Mouse (Mus musculus): ENCODE data around the gene Fam71b. TPM values are rescaled to one million over a fixed set of nuclear protein-coding genes. Genes with fewer than 3 reads are reported as not detected.

Fam71b gene
- total and polyA plus RNA-seq, 2 experiments from 2014 or later = not detected

DNA sequence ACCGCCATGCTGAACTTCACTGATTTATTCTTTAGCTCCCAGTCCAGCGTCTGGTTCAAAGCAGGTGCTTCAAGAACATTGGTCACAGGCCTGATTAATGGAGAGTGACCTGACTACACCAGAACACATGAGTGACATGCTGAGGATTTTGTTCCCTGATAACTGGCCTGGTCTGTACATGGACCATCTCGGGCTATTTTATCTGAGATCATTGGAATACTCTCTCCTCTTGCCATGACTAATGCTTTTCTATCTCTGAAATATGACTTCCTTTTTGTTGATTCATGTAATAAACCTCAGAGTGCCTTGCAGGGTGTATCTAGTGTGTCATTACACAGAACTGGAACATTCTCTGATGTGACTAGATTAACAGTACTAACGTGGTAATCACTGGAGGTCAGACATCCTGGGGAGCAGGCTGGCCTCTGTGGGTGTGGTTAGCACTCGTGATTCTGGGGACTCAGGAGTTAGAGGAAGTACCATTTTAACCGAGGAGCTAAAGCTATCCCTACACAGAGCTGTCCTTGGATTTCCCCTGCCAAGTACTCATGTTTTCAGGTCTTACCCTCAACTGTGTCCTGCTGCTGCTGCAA, 58.2 kb downstream of the Fam71b start, which contains the start of gene Havcr2:
Gene Havcr2, plus strand, starts transcription at position 483 of the 593 bp plus-strand sequence.
- H3K9ac ChIP-seq (replicated peaks; ENCODE audit: low read depth, low read length) = no peak within 1 kb of the TSS
- H3K4me3 ChIP-seq (ENCODE audit: low read depth, low read length) = no peak within 1 kb of the TSS
- H3K27me3 ChIP-seq (ENCODE audit: control insufficient read depth, insufficient read depth, low read length) = no peaks in the 10 kb centered on the region
- no peaks in the 10 kb centered on the region for H3K36me3 ChIP-seq (replicated peaks; ENCODE audit: control insufficient read depth, insufficient read depth, low read length)
- WGBS = 62% methylated on average over 6 of the region's 6 CpGs
- H3K4me1 ChIP-seq (ENCODE audit: control insufficient read depth, insufficient read depth) = no peaks in the 10 kb centered on the region
- H3K27ac ChIP-seq (ENCODE audit: low read depth) = no peak within 1 kb of the TSS
- no peak for DNase-seq (ENCODE audit: low spot score)
- TF ChIP-seq EP300 (IDR thresholded peaks at IDR 0.05; ENCODE audit: low read depth) = no peak
- no peak for TF ChIP-seq CTCF (IDR thresholded peaks at IDR 0.05; ENCODE audit: low read depth)
- H3K4me2 ChIP-seq (ENCODE audit: low read depth, low read length) = no peak within 1 kb of the TSS
- H3K9me3 ChIP-seq (replicated peaks; ENCODE audit: control insufficient read depth, low read length) = no peaks in the 10 kb centered on the region
- ATAC-seq (ENCODE audit: insufficient read depth, low read depth) = no peak

Other genes with a start within 250 kb of the Fam71b start
- gene Nipal4, start 230.1 kb upstream of the Fam71b start, total RNA-seq (2014; rRNA removed; ENCODE audit: low replicate concordance) = 3.0 and 10.9 TPM in 2 replicates
- gene Nipal4, start 230.1 kb upstream of the Fam71b start, polyA plus RNA-seq (2015; fragmentation: Nextera tagmentation; extraction: Ambion mirVana) = 2.1 and 2.5 TPM in 2 replicates
- not detected in 2 replicates for gene Fndc9, start 161.0 kb upstream of the Fam71b start, total RNA-seq (2014; rRNA removed; ENCODE audit: low replicate concordance)
- gene Fndc9, start 161.0 kb upstream of the Fam71b start, polyA plus RNA-seq (2015; fragmentation: Nextera tagmentation; extraction: Ambion mirVana) = not detected in 2 replicates
- 15.6 and 22.4 TPM in 2 replicates for gene Cyfip2, start 83.7 kb upstream of the Fam71b start, total RNA-seq (2014; rRNA removed; ENCODE audit: low replicate concordance)
- gene Cyfip2, start 83.7 kb upstream of the Fam71b start, polyA plus RNA-seq (2015; fragmentation: Nextera tagmentation; extraction: Ambion mirVana) = 6.0 and 6.3 TPM in 2 replicates
- 1.3 TPM in 1 of 2 replicates, not detected in the other for gene Itk, start 7.0 kb upstream of the Fam71b start, total RNA-seq (2014; rRNA removed; ENCODE audit: low replicate concordance)
- not detected in 2 replicates for gene Itk, start 7.0 kb upstream of the Fam71b start, polyA plus RNA-seq (2015; fragmentation: Nextera tagmentation; extraction: Ambion mirVana)
- 7.2 and 47.2 TPM in 2 replicates for gene Med7, start 40.4 kb downstream of the Fam71b start, total RNA-seq (2014; rRNA removed; ENCODE audit: low replicate concordance)
- 42.4 and 44.0 TPM in 2 replicates for gene Med7, start 40.4 kb downstream of the Fam71b start, polyA plus RNA-seq (2015; fragmentation: Nextera tagmentation; extraction: Ambion mirVana)
- 1.7 TPM in 1 of 2 replicates, not detected in the other for gene Havcr2, start 58.4 kb downstream of the Fam71b start, total RNA-seq (2014; rRNA removed; ENCODE audit: low replicate concordance)
- gene Havcr2, start 58.4 kb downstream of the Fam71b start, polyA plus RNA-seq (2015; fragmentation: Nextera tagmentation; extraction: Ambion mirVana) = 0.07 and 0.11 TPM in 2 replicates
- not detected in 2 replicates for gene Gm12169, start 127.7 kb downstream of the Fam71b start, total RNA-seq (2014; rRNA removed; ENCODE audit: low replicate concordance)
- not detected in 2 replicates for gene Gm12169, start 127.7 kb downstream of the Fam71b start, polyA plus RNA-seq (2015; fragmentation: Nextera tagmentation; extraction: Ambion mirVana)
- gene BC053393, start 175.0 kb downstream of the Fam71b start, total RNA-seq (2014; rRNA removed; ENCODE audit: low replicate concordance) = not detected in 2 replicates
- 0.05 and 0.07 TPM in 2 replicates for gene BC053393, start 175.0 kb downstream of the Fam71b start, polyA plus RNA-seq (2015; fragmentation: Nextera tagmentation; extraction: Ambion mirVana)
- not detected in 2 replicates for gene Dppa1, start 232.7 kb downstream of the Fam71b start, total RNA-seq (2014; rRNA removed; ENCODE audit: low replicate concordance)
- gene Dppa1, start 232.7 kb downstream of the Fam71b start, polyA plus RNA-seq (2015; fragmentation: Nextera tagmentation; extraction: Ambion mirVana) = not detected in 2 replicates